Mouse (Mus musculus): ENCODE data around the gene Tor1b. TPM values are rescaled to one million over a fixed set of nuclear protein-coding genes. Genes with fewer than 3 reads are reported as not detected.

Tor1b gene
- total and polyA plus RNA-seq, 3 experiments: 23.1 to 31.1 (median 25.3) TPM

GRCm38 (mm10) chr2:30933032-30933431, 19.7 kb upstream of the Tor1b start:
- H3K4me2 ChIP-seq (ENCODE audit: insufficient read depth, low read depth, poor library complexity, severe bottlenecking): no peak overlapping the region
- no peak overlapping the region for H3K27ac ChIP-seq (ENCODE audit: insufficient read depth, low read depth)
- H3K4me3 ChIP-seq (replicated peaks in 1 of 3; ENCODE audit: low read depth in 2 of 3, low read length in 2 of 3, poor library complexity in 1 of 3): no peak overlapping the region
- no peak overlapping the region for H3K9ac ChIP-seq (ENCODE audit: insufficient read depth, low read depth)
- no peaks in the 10 kb centered on the region for H3K27me3 ChIP-seq (replicated peaks)
- H3K36me3 ChIP-seq (replicated peaks in 1 of 2; ENCODE audit: control insufficient read depth in 1 of 2, insufficient read depth in 1 of 2, low read length in 1 of 2): peaks cover 0 to 3% of the 10 kb centered on the region in 2 experiments
- TF ChIP-seq MAFK (IDR thresholded peaks at IDR 0.05; ENCODE audit: insufficient replicate concordance, low read length) (peak; percentile 79; the same call in 1 of the 2 replicates), POLR2A (IDR thresholded peaks at IDR 0.05; ENCODE audit: low read depth, low read length) (no peak)
- H3K4me1 ChIP-seq (ENCODE audit: control insufficient read depth in 1 of 2, insufficient read depth in 2 of 2): peaks cover 13 to 27% of the 10 kb centered on the region in 2 experiments
- no peaks in the 10 kb centered on the region for H3K79me2 ChIP-seq (replicated peaks; ENCODE audit: control insufficient read depth, extremely low read depth, insufficient read depth, poor library complexity, severe bottlenecking)
- DNase-seq (ENCODE audit: extremely low read depth): no peak
- in situ Hi-C loops (cut with MboI; ENCODE audit: low pct_ligation_motif_present, low pct_unique_long_range_greater_than_20kb, low sequenced_read_pairs) (loop anchor here (5.0 to 10.0 kb wide), 3 partner anchors 41 to 498 kb away; no protein-coding TSS in a partner anchor), dilution Hi-C loops (cut with MboI; ENCODE audit: extremely low pct_ligation_motif_present, extremely low pct_unique_long_range_greater_than_20kb, low sequenced_read_pairs) (no loop called here)
- H3K9me3 ChIP-seq (replicated peaks; ENCODE audit: low read length): peaks cover 2% of the 10 kb centered on the region

- H3K4me3 ChIP-seq (replicated peaks in 1 of 3; ENCODE audit: low read depth in 2 of 3, low read length in 2 of 3, poor library complexity in 1 of 3): no peak overlapping the region
- dilution Hi-C loops (cut with MboI; ENCODE audit: extremely low pct_ligation_motif_present, extremely low pct_unique_long_range_greater_than_20kb, low sequenced_read_pairs) (no loop called here), in situ Hi-C loops (cut with MboI; ENCODE audit: low pct_ligation_motif_present, low pct_unique_long_range_greater_than_20kb, low sequenced_read_pairs) (loop anchor here (5.0 to 10.0 kb wide), 3 partner anchors 42 to 499 kb away; no protein-coding TSS in a partner anchor)
- H3K36me3 ChIP-seq (replicated peaks in 1 of 2; ENCODE audit: control insufficient read depth in 1 of 2, insufficient read depth in 1 of 2, low read length in 1 of 2): peaks cover 0 to 3% of the 10 kb centered on the region in 2 experiments
- H3K9me3 ChIP-seq (replicated peaks; ENCODE audit: low read length): peaks cover 2% of the 10 kb centered on the region
- peak; percentile 68 for DNase-seq (ENCODE audit: extremely low read depth)
- TF ChIP-seq ETS1 (conservative IDR thresholded peaks at IDR 0.05; ENCODE audit: low read depth, low read length) (no peak), SMC3 (IDR thresholded peaks at IDR 0.05; ENCODE audit: low read depth, low read length) (peak; percentile 66), SIN3A (IDR thresholded peaks at IDR 0.05; ENCODE audit: low read length) (no peak), CTCF (conservative IDR thresholded peaks at IDR 0.05 in 1 of 2, IDR thresholded peaks at IDR 0.05 in 1 of 2; ENCODE audit: low read depth in 2 of 2, low read length in 2 of 2) (peak; percentile 84 to 93), ELF1 (IDR thresholded peaks at IDR 0.05; ENCODE audit: low read depth, low read length) (no peak), MAX (IDR thresholded peaks at IDR 0.05; ENCODE audit: low read length) (0 out of 2 replicates have a peak, but pooled peaks have one; percentile 31), ZKSCAN1 (IDR thresholded peaks at IDR 0.05; ENCODE audit: borderline replicate concordance, low read depth, low read length) (no peak), MXI1 (IDR thresholded peaks at IDR 0.05; ENCODE audit: low read depth, low read length) (no peak), NELFE (IDR thresholded peaks at IDR 0.05; ENCODE audit: low read depth, low read length) (peak; percentile 24; the same call in 1 of the 2 replicates), JUN (IDR thresholded peaks at IDR 0.05; ENCODE audit: insufficient read depth, low read depth, low read length) (no peak), NRF1 (IDR thresholded peaks at IDR 0.05; ENCODE audit: low read depth, low read length) (no peak), UBTF (IDR thresholded peaks at IDR 0.05; ENCODE audit: low read depth, low read length) (no peak), E2F4 (IDR thresholded peaks at IDR 0.05; ENCODE audit: insufficient replicate concordance, low read depth, low read length) (no peak), IRF4 (IDR thresholded peaks at IDR 0.05; ENCODE audit: low read depth, low read length) (no peak), POLR2A (IDR thresholded peaks at IDR 0.05; ENCODE audit: low read depth, low read length) (no peak), MYC (IDR thresholded peaks at IDR 0.05; ENCODE audit: low read depth, low read length) (peak; percentile 73), ZNF384 (IDR thresholded peaks at IDR 0.05; ENCODE audit: low read depth, low read length) (no peak), RAD21 (IDR thresholded peaks at IDR 0.05; ENCODE audit: low read depth, low read length) (peak; percentile 84), BHLHE40 (IDR thresholded peaks at IDR 0.05; ENCODE audit: low read depth, low read length) (no peak), MAZ (IDR thresholded peaks at IDR 0.05; ENCODE audit: low read depth, low read length) (no peak), RCOR1 (conservative IDR thresholded peaks at IDR 0.05; ENCODE audit: low read depth, low read length) (no peak)
- peaks cover 10 to 20% of the 10 kb centered on the region in 2 experiments for H3K4me1 ChIP-seq (ENCODE audit: control insufficient read depth in 1 of 2, insufficient read depth in 2 of 2)
- no peaks in the 10 kb centered on the region for H3K27me3 ChIP-seq (replicated peaks)
- no peak overlapping the region for H3K4me2 ChIP-seq (ENCODE audit: insufficient read depth, low read depth, poor library complexity, severe bottlenecking)
- H3K79me2 ChIP-seq (replicated peaks; ENCODE audit: control insufficient read depth, extremely low read depth, insufficient read depth, poor library complexity, severe bottlenecking): no peaks in the 10 kb centered on the region
- H3K9ac ChIP-seq (ENCODE audit: insufficient read depth, low read depth): no peak overlapping the region
- no peak overlapping the region for H3K27ac ChIP-seq (ENCODE audit: insufficient read depth, low read depth)
Measured at GRCm38 (mm10) chr2:30933917-30934450, 18.8 kb upstream of the Tor1b start.
